Mouse (Mus musculus) MEL (cell line): Measurements from ENCODE around the gene Trak1.

ENCODE experiments used
- CTCF ChIP-seq, 3 experiments: IDR thresholded peaks in 2 of 3; conservative IDR thresholded peaks in 1 of 3; 2 replicates each; pipeline ENCODE4 v1.5.1; 2011 to 2012; ENCODE audit warnings: low read length in 3 of 3, low read depth in 2 of 3, mild to moderate bottlenecking in 2 of 3, improper control_type of control experiment in 1 of 3, inconsistent platforms in 1 of 3, mixed read lengths in 1 of 3, moderate library complexity in 1 of 3; ENCODE audit not compliant: control insufficient read depth in 1 of 3, insufficient read depth in 1 of 3, poor library complexity in 1 of 3, severe bottlenecking in 1 of 3
- GABPA ChIP-seq: IDR thresholded peaks from 2 replicates; pipeline ENCODE4 v1.6.1; 2012; ENCODE audit warnings: low read depth, mild to moderate bottlenecking, inconsistent platforms, low read length, improper control_type of control experiment, moderate library complexity
- NRF1 ChIP-seq: IDR thresholded peaks from 2 replicates; pipeline ENCODE4 v1.6.1; 2014; ENCODE audit warnings: low read depth, mild to moderate bottlenecking, inconsistent platforms, low read length, improper control_type of control experiment, moderate library complexity; ENCODE audit not compliant: poor library complexity, insufficient read depth, severe bottlenecking
- POLR2A ChIP-seq, 2 experiments: IDR thresholded peaks; 2 replicates each; pipeline ENCODE4 v1.6.1; 2011 to 2012; ENCODE audit warnings: low read length in 2 of 2, mild to moderate bottlenecking in 2 of 2, control low read depth in 1 of 2, improper control_type of control experiment in 1 of 2, low read depth in 1 of 2, moderate library complexity in 1 of 2; ENCODE audit not compliant: control insufficient read depth in 1 of 2, insufficient read depth in 1 of 2, poor library complexity in 1 of 2
- SMC3 ChIP-seq: IDR thresholded peaks from 2 replicates; pipeline ENCODE4 v1.6.1; 2011; ENCODE audit warnings: low read depth, low read length, improper control_type of control experiment
- UBTF ChIP-seq: IDR thresholded peaks from 2 replicates; pipeline ENCODE4 v1.6.1; 2012; ENCODE audit warnings: low read depth, mild to moderate bottlenecking, inconsistent platforms, low read length, improper control_type of control experiment, moderate library complexity, borderline replicate concordance; ENCODE audit not compliant: insufficient read depth
- ZNF384 ChIP-seq: IDR thresholded peaks from 2 replicates; pipeline ENCODE4 v1.6.1; 2012; ENCODE audit warnings: low read depth, mild to moderate bottlenecking, inconsistent platforms, low read length, improper control_type of control experiment

DNA sequence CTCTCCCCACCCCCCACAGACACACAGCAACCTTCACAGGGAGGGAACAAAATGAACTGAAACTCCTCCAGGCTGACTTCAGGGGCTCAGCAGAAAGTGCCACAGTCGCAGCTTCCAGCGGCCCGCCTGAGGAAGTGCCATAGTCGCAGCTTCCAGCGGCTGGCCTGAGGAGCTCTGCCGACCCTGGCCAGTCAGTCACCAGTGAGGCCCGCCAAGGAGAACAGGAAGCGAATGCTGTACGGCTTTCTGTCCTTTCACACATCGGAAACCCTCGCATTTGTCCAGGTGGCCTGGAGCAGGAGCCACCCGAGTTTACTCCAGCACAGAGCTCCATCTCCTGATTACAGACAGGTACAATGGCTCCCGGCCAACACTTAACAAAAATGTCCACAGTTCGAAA, 47.5 kb upstream of the Trak1 start:
- no peak for TF ChIP-seq CTCF (IDR thresholded peaks at IDR 0.05 in 2 of 3, conservative IDR thresholded peaks at IDR 0.05 in 1 of 3; ENCODE audit: control insufficient read depth in 1 of 3, insufficient read depth in 1 of 3, low read depth in 2 of 3, low read length in 3 of 3, poor library complexity in 1 of 3, severe bottlenecking in 1 of 3)
- no peak for TF ChIP-seq SMC3
- no peak for TF ChIP-seq UBTF
- TF ChIP-seq POLR2A (IDR thresholded peaks at IDR 0.05; ENCODE audit: control insufficient read depth in 1 of 2, insufficient read depth in 1 of 2, low read depth in 1 of 2, low read length in 2 of 2, poor library complexity in 1 of 2): no peak
- no peak for TF ChIP-seq NRF1
- TF ChIP-seq ZNF384: no peak
- no peak for TF ChIP-seq GABPA
